Mouse (Mus musculus): ENCODE measurements around the gene Ccdc9. TPM values are rescaled to one million over a fixed set of nuclear protein-coding genes. Genes with fewer than 3 reads are reported as not detected.
"Not testable (repeated sequence)": the region's sequence is repeated elsewhere in the genome, so short reads cannot be mapped to it uniquely, and the experiment has no call there.

The Ccdc9 gene
- total RNA-seq, 2 experiments from 2014 or later = 45.5 to 59.0 TPM

DNA sequence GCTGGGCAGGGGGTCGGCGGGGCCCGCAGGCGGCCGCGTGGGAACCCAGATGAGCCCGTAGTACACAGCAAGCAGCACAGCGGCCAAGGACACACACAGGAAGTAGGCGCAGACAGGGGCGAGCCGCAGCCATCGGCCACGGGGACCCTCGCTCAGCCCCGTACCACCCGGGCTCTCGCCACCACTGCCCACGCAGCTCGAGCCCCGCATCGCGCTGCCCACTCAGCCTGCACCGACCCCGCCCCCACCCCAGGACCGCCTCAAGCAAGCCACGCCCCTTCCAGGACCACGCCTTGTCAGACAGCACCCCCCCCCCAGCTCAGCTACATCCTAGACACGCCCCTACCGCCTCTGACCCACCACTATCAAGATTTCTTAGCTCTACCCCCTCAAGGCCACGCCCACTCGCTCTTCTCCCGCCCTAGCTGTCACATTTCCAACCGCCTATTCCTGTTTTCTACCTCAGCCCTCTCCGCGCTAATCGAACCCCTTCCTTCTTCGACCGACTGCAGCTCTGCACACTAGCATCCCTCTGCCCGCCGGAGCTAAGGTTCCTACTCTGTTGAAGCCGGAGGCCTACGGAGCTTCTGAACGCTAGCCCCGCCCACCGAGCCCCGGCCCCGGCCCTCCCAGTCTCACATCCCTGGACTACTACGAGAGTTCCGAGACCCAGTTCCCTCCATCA lies 13.4 kb downstream of the Ccdc9 start, which contains the start of gene Inafm1:
TSS of gene Inafm1 (minus strand) at position 537 of the 685 bp plus-strand sequence.
- DNase-seq (ENCODE audit: low spot score in 2 of 2) = peak; percentile 63 to 88

DNA sequence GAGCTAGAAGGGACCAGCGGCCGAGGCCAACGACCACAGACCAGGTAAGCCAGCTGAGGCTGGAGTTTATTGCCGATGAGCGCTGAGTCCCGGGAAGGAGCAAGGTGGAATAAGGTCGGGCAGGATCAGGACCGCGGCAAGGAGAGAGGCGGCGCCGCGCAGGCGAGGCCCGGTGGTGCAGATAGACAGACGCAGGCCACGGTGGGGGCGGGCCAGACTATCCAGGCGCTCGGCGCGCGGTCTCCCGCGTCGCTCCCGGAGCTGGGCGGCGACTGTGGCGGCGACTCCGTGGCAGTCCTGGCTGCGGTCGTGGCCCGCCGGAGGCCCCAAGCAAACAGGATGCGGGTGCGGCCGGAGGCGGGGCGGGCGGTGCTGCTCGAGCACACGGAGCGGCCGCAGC lies 13.9 kb downstream of the Ccdc9 start:
- DNase-seq (ENCODE audit: low spot score in 2 of 2) = peak; percentile 50 to 75

DNA sequence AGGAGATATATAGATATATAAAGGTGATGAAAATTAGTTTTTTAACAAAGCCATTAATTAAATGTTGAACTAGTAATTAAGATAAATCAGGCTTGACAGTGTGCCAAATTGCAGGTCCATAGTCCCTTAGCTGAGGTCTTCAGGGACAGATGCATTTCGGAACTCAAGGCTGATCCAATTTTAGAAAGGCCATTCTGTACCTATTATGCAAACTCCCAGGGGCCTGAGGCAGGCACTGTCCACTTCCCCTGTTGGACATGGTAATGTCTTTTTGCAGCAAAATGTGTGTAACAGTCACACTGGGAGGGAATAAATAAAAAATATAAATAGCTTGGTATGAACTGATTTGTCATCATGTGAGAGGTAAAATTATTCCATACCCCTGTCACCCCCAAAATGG lies 15.5 kb downstream of the Ccdc9 start:
- DNase-seq (ENCODE audit: low spot score in 2 of 2) = no peak

DNA sequence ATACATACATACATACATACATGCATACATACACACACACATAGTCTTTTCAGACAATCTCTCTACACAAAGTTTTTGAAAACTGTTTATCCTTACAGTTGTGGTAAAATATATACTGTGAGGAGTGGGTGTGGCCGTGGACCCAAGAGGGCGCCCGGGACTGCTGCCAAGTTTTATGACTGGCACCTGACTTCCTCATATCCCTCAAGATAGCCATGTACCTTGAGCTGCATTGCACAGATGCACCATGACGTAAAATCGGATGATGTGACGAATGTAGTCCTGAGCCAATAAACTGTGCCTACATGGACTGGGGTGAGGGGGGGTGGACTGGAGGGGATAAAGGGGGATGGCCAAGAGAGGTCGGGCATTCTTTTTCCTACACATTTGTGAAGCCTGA lies 20.0 kb downstream of the Ccdc9 start:
- DNase-seq (ENCODE audit: low spot score in 2 of 2) = not testable (repeated sequence)

GRCm38 (mm10) chr7:16265856-16266255 lies 20.7 kb downstream of the Ccdc9 start:
- DNase-seq (ENCODE audit: low spot score in 2 of 2) = no peak

GRCm38 (mm10) chr7:16263843-16264242 lies 22.8 kb downstream of the Ccdc9 start:
- DNase-seq (ENCODE audit: low spot score in 2 of 2) = no peak

GRCm38 (mm10) chr7:16263015-16263787 lies 23.4 kb downstream of the Ccdc9 start:
- peak; percentile 65 to 82 for DNase-seq (ENCODE audit: low spot score in 2 of 2)

DNA sequence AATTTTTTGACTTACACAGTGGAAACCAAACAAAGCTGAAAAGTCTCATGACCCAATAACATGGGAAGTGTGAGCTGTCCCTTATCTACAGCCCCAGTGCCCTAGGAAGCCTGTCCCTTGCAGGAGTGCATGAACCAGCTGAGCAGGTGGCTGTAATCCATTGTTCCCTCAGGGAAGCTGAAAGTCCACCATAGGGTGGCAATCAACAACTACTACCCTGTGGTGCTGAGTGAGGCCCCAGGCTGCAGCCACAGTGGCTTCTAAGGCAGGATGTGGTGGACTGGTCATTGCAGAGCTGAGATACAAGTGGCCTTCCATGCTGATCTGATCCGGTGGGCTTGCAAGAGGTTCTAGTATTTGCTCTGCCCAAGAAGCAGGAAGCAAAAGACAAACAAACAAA lies 25.5 kb downstream of the Ccdc9 start:
- DNase-seq (ENCODE audit: low spot score in 2 of 2) = no peak

DNA sequence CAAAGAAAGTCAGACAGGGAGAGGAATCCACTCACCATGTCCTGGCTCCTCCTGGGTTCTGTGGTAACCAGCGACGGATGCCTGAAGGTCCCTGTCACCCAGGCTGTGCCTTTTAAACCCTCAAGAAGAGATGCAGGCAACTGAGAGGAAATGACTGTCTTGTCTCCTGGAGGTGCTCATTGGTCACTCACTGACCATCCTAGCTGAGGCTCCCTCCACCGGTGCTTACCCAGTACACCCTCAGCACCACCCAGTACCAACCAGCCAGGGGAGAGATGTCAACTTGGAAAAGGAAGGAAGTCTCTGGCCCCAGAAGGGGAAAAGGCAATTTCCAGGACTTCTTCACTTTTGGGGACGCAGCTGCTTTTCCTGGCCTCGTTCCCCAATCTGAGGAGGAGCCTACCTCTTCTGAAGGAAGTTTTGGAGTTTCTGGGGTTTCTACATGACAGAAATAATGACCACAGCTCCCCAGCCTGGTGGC lies 27.4 kb downstream of the Ccdc9 start, which contains the start of gene C5ar1:
TSS of gene C5ar1 (minus strand) at position 431 of the 481 bp plus-strand sequence.
- DNase-seq (ENCODE audit: low spot score in 2 of 2) = no peak

- DNase-seq (ENCODE audit: low spot score in 2 of 2) = no peak
These were observed 28.8 kb downstream of the Ccdc9 start for GRCm38 (mm10) chr7:16257830-16258229.

GRCm38 (mm10) chr7:16255963-16256362 lies 30.6 kb downstream of the Ccdc9 start:
- DNase-seq (ENCODE audit: low spot score in 2 of 2) = not testable (repeated sequence)

- DNase-seq (ENCODE audit: low spot score in 2 of 2) = no peak
These were observed 32.4 kb downstream of the Ccdc9 start for GRCm38 (mm10) chr7:16254195-16254594.

DNA sequence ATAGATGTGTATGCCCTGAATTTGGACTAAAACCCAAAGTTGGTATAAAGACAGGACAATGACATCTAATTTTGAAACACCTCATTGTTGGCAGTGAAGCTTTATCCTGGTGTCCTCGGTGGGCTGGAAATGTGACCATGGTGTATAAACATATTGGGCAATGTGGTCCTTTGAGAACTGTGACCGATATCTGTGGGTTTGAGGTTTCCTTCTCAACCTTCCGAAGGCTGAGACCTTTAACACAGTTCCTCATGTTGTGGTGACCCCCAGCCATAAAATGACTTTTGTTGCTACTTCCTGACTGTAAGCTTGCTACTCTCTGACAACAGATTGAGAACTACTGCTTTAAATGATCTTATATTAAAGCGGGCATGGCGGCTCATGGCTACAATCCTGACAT lies 35.9 kb downstream of the Ccdc9 start:
- no peak for DNase-seq (ENCODE audit: low spot score in 2 of 2)

- DNase-seq (ENCODE audit: low spot score in 2 of 2) = no peak
These were observed 40.6 kb downstream of the Ccdc9 start for GRCm38 (mm10) chr7:16245958-16246357.

DNA sequence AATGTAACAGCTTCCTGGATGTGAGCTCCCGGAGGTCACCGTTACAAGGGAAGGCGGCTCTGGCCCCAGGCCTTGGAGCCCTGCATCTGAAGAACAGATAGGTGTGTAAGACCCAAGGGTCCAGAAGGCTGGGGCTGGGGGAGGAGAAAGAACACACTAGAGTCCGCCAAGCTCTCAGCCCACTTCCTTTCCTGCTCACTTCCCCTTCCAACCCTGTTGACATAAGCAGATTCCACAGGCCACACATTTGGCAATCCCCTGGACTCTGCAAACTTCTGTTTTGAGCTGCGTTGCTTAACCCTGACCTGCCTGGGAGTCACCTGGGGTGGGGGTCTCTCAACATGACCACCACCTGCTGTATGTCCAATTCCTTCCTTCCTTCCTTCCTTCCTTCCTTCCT lies 42.5 kb downstream of the Ccdc9 start, which contains the start of gene C5ar2:
TSS of gene C5ar2 (minus strand) at position 88 of the 400 bp plus-strand sequence.
- no peak for DNase-seq (ENCODE audit: low spot score in 2 of 2)

- no peak for DNase-seq (ENCODE audit: low spot score in 2 of 2)
These were observed 44.4 kb downstream of the Ccdc9 start for GRCm38 (mm10) chr7:16242198-16242597.

- DNase-seq (ENCODE audit: low spot score in 2 of 2) = no peak
These were observed 44.8 kb downstream of the Ccdc9 start for GRCm38 (mm10) chr7:16241787-16242186.

DNA sequence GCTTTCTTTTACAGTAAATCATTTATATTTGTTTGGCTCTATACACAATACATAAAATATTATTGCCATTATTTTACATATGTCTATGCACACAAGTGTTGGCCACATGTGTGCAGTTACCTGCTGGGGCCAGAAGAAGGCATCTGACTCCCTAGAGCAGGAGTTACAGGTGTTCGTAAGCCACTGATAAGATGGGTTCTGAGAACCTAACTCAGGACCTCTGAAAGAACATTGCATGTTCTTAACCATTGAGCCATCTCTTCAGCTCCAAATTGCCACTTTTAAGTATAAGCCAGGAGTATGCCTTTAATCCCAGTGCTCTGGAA lies 45.7 kb downstream of the Ccdc9 start:
- DNase-seq (ENCODE audit: low spot score in 2 of 2) = no peak

DNA sequence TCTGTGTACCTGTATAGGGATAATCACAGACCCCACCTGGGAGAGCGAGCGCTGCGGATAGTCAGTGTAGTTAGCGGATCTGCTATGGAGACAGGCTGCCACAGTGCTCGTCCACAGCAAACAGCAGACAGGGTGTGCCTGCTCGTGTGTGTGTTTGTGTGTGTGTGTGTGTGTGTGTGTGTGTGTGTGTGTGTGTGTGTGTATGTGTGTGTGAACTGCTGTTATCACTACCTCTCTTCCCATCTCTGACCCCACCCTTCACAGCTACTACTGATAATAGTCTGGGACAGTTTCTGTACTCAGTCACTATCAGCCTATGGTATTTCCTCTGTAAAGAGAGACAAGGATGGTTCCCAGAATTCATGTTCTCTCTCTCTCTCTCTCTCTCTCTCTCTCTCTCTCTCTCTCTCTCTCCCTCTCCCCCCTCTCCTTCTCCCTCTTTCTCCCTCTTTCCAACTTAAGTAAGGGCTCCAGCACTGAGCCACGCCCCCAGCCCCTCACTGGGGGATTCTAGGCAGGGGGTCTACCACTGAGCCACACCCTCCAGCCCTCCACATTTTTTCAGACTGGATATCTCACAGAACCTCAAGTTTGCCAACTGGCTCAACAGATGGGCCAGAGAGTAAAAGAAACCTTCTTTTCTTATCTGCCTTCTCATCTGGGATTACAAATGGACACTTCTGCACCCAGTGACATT lies 46.2 kb downstream of the Ccdc9 start:
- no peak for DNase-seq (ENCODE audit: low spot score in 2 of 2)

DNA sequence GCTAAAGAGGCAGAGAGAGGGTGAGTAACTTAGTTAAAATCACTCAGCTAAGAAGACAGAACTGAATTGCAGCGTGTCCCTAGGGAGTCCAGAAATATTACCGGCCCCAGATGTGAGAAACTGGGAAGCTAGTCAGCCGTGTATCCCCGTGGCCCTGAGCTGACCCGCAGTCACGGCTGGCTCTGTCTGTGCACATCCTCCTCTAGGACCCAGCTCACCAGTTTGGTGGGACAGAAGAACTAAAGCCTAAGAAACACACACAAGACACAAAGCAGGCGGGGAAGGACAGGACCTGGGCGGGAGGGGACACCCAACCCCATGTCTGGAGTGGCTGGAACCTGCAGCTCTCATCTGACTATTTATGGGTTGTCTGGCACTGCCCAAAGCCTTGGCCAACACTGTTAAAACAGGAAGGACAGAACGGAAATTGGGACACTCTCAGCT lies 47.0 kb downstream of the Ccdc9 start:
- DNase-seq (ENCODE audit: low spot score in 2 of 2) = no peak

DNA sequence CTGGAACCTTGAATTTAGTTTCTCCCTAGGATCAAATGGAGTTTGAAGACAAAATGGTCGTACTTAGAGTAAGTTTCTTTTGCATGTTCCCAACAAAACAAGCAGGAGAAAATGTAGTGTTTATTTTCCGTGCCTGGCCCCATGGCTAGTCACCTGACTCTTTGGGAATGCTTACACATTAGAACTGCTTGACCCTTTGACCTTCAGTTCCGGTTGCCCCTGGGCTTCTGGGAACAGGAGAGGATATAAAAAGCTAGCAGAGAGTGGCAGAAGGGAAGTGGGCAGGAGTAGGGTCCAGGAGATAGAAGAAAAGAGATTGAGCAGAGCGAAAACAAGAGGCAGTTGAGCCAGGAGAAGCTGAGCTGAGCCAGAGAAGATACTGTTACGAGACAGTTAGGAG lies 56.7 kb downstream of the Ccdc9 start:
- no peak for DNase-seq (ENCODE audit: low spot score in 2 of 2)

Data from gastrocnemius, postnatal 4 days (tissue).